Mouse (Mus musculus): ENCODE measurements around the gene Srgn. TPM values are rescaled to one million over a fixed set of nuclear protein-coding genes. Genes with fewer than 3 reads are reported as not detected.

Gene Srgn
- total and polyA plus RNA-seq, 3 experiments, result 23.8 to 51.8 (median 49.3) TPM

GRCm38 (mm10) chr10:62520911-62521310 is 6.3 kb downstream of the Srgn start:
- 59% methylated on average over 2 of the region's 2 CpGs for WGBS
- H3K4me1 ChIP-seq (ENCODE audit: control insufficient read depth, insufficient read depth, low read length), result peaks cover 3% of the 10 kb centered on the region
- no peaks in the 10 kb centered on the region for H3K36me3 ChIP-seq (ENCODE audit: control insufficient read depth, insufficient read depth, low read length)
- H3K4me3 ChIP-seq, result no peak overlapping the region
- no peaks in the 10 kb centered on the region for H3K79me2 ChIP-seq (replicated peaks; ENCODE audit: control insufficient read depth, insufficient read depth, low read length)
- intact Hi-C loops (cut with DNase I), result no loop called here
- no peak for DNase-seq
- TF ChIP-seq EP300 (IDR thresholded peaks at IDR 0.05; ENCODE audit: insufficient read depth, low read depth, low read length) (no peak), CTCF (IDR thresholded peaks at IDR 0.05) (no peak), POLR2A (IDR thresholded peaks at IDR 0.05; ENCODE audit: insufficient read depth, low read depth, low read length) (no peak)
- H3K27me3 ChIP-seq (ENCODE audit: control insufficient read depth, insufficient read depth, low read length), result no peaks in the 10 kb centered on the region
- H3K9ac ChIP-seq (ENCODE audit: low read depth, low read length), result no peak overlapping the region
- no peak overlapping the region for H3K27ac ChIP-seq

- intact Hi-C loops (cut with DNase I), result no loop called here
- Histone ChIP-seq H3K9ac (ENCODE audit: low read depth, low read length) (no peak overlapping the region), H3K27me3 (ENCODE audit: control insufficient read depth, insufficient read depth, low read length) (no peaks in the 10 kb centered on the region), H3K27ac (peak overlapping the region; percentile 49), H3K4me3 (no peak overlapping the region), H3K79me2 (replicated peaks; ENCODE audit: control insufficient read depth, insufficient read depth, low read length) (no peaks in the 10 kb centered on the region), H3K36me3 (ENCODE audit: control insufficient read depth, insufficient read depth, low read length) (no peaks in the 10 kb centered on the region), H3K4me1 (ENCODE audit: control insufficient read depth, insufficient read depth, low read length) (peaks cover 3% of the 10 kb centered on the region)
- DNase-seq, result no peak
- WGBS, result 41% methylated on average over 6 of the region's 6 CpGs
- no peak for TF ChIP-seq POLR2A (IDR thresholded peaks at IDR 0.05; ENCODE audit: insufficient read depth, low read depth, low read length)
- TF ChIP-seq EP300 (IDR thresholded peaks at IDR 0.05; ENCODE audit: insufficient read depth, low read depth, low read length), result 0 out of 2 replicates have a peak, but pooled peaks have one; percentile 27
- TF ChIP-seq CTCF (IDR thresholded peaks at IDR 0.05), result no peak
Measured at GRCm38 (mm10) chr10:62517511-62517910, 9.7 kb downstream of the Srgn start.

GRCm38 (mm10) chr10:62512855-62513254 is 14.4 kb downstream of the Srgn start:
- TF ChIP-seq POLR2A (IDR thresholded peaks at IDR 0.05; ENCODE audit: insufficient read depth, low read depth, low read length), result no peak
- no peak for TF ChIP-seq CTCF (IDR thresholded peaks at IDR 0.05)
- no peak for TF ChIP-seq EP300 (IDR thresholded peaks at IDR 0.05; ENCODE audit: insufficient read depth, low read depth, low read length)
- H3K4me1 ChIP-seq (ENCODE audit: control insufficient read depth, insufficient read depth, low read length), result peaks cover 7% of the 10 kb centered on the region
- DNase-seq, result no peak
- H3K36me3 ChIP-seq (ENCODE audit: control insufficient read depth, insufficient read depth, low read length), result no peaks in the 10 kb centered on the region
- no peaks in the 10 kb centered on the region for H3K27me3 ChIP-seq (ENCODE audit: control insufficient read depth, insufficient read depth, low read length)
- 90% methylated on average over 4 of the region's 4 CpGs for WGBS
- H3K79me2 ChIP-seq (replicated peaks; ENCODE audit: control insufficient read depth, insufficient read depth, low read length), result no peaks in the 10 kb centered on the region
- intact Hi-C loops (cut with DNase I), result no loop called here
- H3K9ac ChIP-seq (ENCODE audit: low read depth, low read length), result no peak overlapping the region
- no peak overlapping the region for H3K4me3 ChIP-seq
- no peak overlapping the region for H3K27ac ChIP-seq

- Histone ChIP-seq H3K79me2 (replicated peaks; ENCODE audit: control insufficient read depth, insufficient read depth, low read length) (no peaks in the 10 kb centered on the region), H3K4me1 (ENCODE audit: control insufficient read depth, insufficient read depth, low read length) (peaks cover 4% of the 10 kb centered on the region), H3K27ac (no peak overlapping the region), H3K36me3 (ENCODE audit: control insufficient read depth, insufficient read depth, low read length) (no peaks in the 10 kb centered on the region), H3K9ac (ENCODE audit: low read depth, low read length) (no peak overlapping the region), H3K27me3 (ENCODE audit: control insufficient read depth, insufficient read depth, low read length) (no peaks in the 10 kb centered on the region), H3K4me3 (no peak overlapping the region)
- WGBS, result 81% methylated on average over 6 of the region's 6 CpGs
- no peak for DNase-seq
- TF ChIP-seq CTCF (IDR thresholded peaks at IDR 0.05) (no peak), EP300 (IDR thresholded peaks at IDR 0.05; ENCODE audit: insufficient read depth, low read depth, low read length) (no peak), POLR2A (IDR thresholded peaks at IDR 0.05; ENCODE audit: insufficient read depth, low read depth, low read length) (no peak)
- intact Hi-C loops (cut with DNase I), result no loop called here
Measured at GRCm38 (mm10) chr10:62511528-62511927, 15.7 kb downstream of the Srgn start.

- intact Hi-C loops (cut with DNase I), result no loop called here
- Histone ChIP-seq H3K27ac (peak overlapping the region; percentile 97), H3K79me2 (replicated peaks; ENCODE audit: control insufficient read depth, insufficient read depth, low read length) (no peaks in the 10 kb centered on the region), H3K36me3 (ENCODE audit: control insufficient read depth, insufficient read depth, low read length) (no peaks in the 10 kb centered on the region), H3K4me3 (peak overlapping the region; percentile 64), H3K9ac (ENCODE audit: low read depth, low read length) (no peak overlapping the region; the same call in 1 of the 2 replicates), H3K27me3 (ENCODE audit: control insufficient read depth, insufficient read depth, low read length) (no peaks in the 10 kb centered on the region), H3K4me1 (ENCODE audit: control insufficient read depth, insufficient read depth, low read length) (peaks cover 5% of the 10 kb centered on the region)
- peak in 1 of 2 experiments; percentile 32 for DNase-seq
- no peak for TF ChIP-seq EP300 (IDR thresholded peaks at IDR 0.05; ENCODE audit: insufficient read depth, low read depth, low read length)
- no peak for TF ChIP-seq CTCF (IDR thresholded peaks at IDR 0.05)
- no peak for TF ChIP-seq POLR2A (IDR thresholded peaks at IDR 0.05; ENCODE audit: insufficient read depth, low read depth, low read length)
- WGBS, result 49% methylated on average over 11 of the region's 11 CpGs
Measured at GRCm38 (mm10) chr10:62509032-62509656, 18.1 kb downstream of the Srgn start.

GRCm38 (mm10) chr10:62508459-62508858 is 18.8 kb downstream of the Srgn start:
- Histone ChIP-seq H3K27ac (peak overlapping the region; percentile 97), H3K4me3 (peak overlapping the region; percentile 64), H3K9ac (ENCODE audit: low read depth, low read length) (peak overlapping the region; percentile 81), H3K36me3 (ENCODE audit: control insufficient read depth, insufficient read depth, low read length) (no peaks in the 10 kb centered on the region), H3K79me2 (replicated peaks; ENCODE audit: control insufficient read depth, insufficient read depth, low read length) (no peaks in the 10 kb centered on the region), H3K4me1 (ENCODE audit: control insufficient read depth, insufficient read depth, low read length) (peaks cover 5% of the 10 kb centered on the region), H3K27me3 (ENCODE audit: control insufficient read depth, insufficient read depth, low read length) (no peaks in the 10 kb centered on the region)
- intact Hi-C loops (cut with DNase I), result no loop called here
- peak; percentile 75 to 79 for DNase-seq
- 3% methylated on average over 11 of the region's 11 CpGs for WGBS
- TF ChIP-seq POLR2A (IDR thresholded peaks at IDR 0.05; ENCODE audit: insufficient read depth, low read depth, low read length), result peak; percentile 97
- TF ChIP-seq EP300 (IDR thresholded peaks at IDR 0.05; ENCODE audit: insufficient read depth, low read depth, low read length), result peak; percentile 92
- TF ChIP-seq CTCF (IDR thresholded peaks at IDR 0.05), result no peak
